Mouse (Mus musculus) left cerebral cortex, postnatal 4 days (tissue): Measurements from ENCODE around the gene Tmed3. TPM values are rescaled to one million over a fixed set of nuclear protein-coding genes. Genes with fewer than 3 reads are reported as not detected.

Source experiments
- total RNA-seq, 2 experiments: library from RNA; stranded (reverse); gene quantifications; 2 replicates each; pipeline ENCODE4 v1.2.3; 2021

Gene Tmed3
- total RNA-seq, 2 experiments from 2014 or later = 25.0 to 25.9 TPM

Other genes starting within 250 kb of the Tmed3 start
- 10 to 100 TPM; 22.6 to 26.9 TPM for gene Minar1, start 81.9 kb downstream of the Tmed3 start, total RNA-seq
- 1 to 10 TPM; 3.2 to 3.5 TPM for gene Ankrd34c, start 33.4 kb upstream of the Tmed3 start, total RNA-seq
- gene Rasgrf1, start 204.8 kb upstream of the Tmed3 start, total RNA-seq = 10 to 100 TPM; 18.7 to 29.3 TPM